Mouse (Mus musculus): Measurements from ENCODE around the gene Fam83e. TPM values are rescaled to one million over a fixed set of nuclear protein-coding genes. Genes with fewer than 3 reads are reported as not detected.

Fam83e gene
- total RNA-seq, 2 experiments from 2014 or later, result 0.12 to 0.21 TPM

DNA sequence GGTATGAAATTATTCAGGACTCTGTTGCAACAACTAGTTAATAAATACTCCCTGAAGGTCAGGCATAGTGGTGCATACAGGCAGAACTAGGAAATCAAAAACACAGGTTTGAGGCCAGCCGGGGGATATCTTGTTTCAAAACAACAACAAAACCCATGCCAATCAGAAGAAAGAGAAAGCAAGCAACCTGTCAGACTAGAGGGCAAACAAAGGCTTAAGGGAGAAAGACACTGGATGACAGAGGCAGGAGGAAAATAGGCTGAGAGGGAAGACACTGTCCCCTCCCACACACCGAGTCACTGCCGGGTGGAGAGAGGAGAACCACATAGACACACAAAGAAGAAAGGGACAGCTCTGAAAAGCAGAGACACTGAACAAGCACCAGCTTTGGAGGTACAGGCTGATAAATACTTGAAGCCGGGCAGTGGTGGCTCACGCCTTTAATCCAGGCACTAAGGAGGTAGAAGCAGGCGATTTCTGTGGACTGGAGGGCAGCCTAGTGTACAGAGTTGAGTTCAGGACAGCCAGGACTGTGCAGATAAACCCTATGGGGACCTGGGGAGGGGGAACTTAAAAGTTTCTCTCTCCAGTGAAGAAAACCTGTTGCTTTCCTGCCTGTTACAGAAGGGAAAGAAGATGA is 7.0 kb upstream of the Fam83e start:
- no peak for DNase-seq (ENCODE audit: extremely low spot score in 1 of 2, low spot score in 1 of 2)

DNA sequence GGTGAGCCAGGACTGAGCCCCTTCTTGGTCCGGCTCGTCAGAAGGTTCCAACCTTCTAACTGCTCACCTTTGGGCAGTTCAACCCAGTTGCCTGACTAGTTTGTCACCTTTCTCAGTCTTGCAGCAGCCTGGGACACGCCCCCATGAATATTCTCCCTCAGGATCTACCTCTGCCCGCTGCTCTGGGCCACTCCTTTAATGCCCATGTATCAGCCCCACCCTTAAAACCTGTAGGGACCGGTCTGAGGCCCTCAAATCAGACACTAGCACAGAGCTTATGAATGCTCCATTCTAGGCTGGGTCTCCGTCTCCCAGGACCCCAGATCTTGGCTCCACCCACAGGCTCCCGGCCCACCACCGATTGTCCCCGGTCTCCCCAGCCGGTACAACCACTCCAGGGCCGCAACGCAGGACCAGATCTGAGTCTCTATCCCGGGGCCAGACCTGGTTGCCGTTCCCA is 6.4 kb upstream of the Fam83e start:
- no peak for DNase-seq (ENCODE audit: extremely low spot score in 1 of 2, low spot score in 1 of 2)

DNA sequence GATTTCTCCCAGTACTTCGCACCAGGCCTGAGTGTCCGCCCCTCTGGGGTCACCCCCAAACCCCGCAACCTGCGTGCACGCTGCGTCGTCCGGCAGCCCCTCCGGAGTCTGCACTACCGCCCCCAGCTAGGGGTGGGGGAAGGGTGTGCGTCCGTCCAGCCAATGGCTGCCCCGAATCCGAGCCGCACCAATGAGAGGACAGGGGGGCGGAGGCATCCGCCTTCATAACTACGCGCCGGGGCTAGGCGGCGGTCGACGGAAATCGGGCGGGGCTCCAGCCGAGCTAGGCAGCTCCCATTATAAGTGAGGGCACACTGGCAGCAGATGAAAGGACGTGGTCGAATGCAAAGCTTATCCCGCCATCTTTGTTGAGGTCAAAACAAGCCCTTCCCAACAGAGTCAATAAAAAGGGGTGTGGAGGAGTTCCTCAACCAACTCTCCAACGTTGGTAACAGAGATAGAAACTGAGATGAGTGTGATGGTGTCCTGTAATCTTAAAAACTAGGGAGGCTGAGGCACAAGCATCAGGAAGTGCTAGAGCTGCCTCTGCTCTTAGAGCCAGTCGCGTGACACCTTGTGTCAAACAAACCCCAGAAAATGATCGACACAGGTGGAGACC is 5.8 kb upstream of the Fam83e start, which contains the start of gene Rpl18:
Gene Rpl18, plus strand, starts transcription at position 368 of the 619 bp plus-strand sequence.
- peak; percentile 91 to 95 for DNase-seq (ENCODE audit: extremely low spot score in 1 of 2, low spot score in 1 of 2)

DNA sequence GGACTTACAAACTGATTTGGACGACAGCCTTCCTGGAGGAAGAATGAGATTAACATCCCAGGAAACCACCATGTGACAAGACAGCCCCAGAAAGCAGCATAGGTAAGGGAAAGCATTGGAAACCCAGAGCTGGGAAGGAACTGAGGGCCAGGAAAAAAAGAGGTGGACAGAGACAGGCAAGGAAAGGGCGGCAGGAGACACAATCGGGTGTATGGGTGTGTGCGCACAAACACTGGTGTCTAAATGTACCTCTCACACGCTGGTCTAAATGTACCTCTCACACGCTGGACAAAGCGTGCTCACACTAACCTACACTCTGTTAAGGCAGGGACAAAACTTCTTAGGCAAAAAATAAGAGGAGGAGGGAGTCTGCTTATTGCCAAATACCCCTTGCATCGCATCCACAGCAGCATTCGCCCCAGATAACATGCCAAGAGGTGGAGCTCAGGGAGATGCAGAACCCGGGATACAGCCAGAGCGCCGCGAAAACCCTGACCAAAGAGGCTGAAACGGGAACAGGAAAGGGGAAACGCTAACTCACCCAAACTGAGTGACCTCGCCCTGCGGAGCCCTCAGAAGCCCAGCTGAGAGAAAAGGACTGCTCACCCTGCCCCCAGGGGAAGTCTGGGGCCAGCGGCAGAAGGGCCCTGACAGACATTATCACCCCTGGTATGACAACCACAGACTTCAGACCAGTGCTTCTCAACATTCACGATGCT is 5.1 kb upstream of the Fam83e start:
- DNase-seq (ENCODE audit: extremely low spot score in 1 of 2, low spot score in 1 of 2), result no peak

DNA sequence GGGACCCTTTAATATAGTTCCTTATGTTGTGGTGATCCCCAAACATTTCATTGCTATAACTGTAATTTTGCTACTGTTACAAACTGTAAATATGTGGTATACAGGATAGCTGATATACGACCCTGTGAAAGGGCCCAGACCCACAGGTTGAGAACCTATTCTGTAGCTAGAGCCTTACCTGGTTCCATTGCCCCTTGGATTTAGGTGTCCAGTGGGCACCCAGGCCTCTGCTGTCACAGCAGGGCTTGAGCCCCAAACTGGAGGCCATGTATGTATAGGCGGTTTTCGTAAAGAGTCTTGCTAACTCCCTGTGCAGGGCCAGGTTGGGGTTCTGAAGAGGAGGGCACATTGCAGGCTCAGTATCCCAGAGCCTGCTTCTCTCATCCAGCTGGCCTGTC is 4.6 kb upstream of the Fam83e start:
- no peak for DNase-seq (ENCODE audit: extremely low spot score in 1 of 2, low spot score in 1 of 2)

DNA sequence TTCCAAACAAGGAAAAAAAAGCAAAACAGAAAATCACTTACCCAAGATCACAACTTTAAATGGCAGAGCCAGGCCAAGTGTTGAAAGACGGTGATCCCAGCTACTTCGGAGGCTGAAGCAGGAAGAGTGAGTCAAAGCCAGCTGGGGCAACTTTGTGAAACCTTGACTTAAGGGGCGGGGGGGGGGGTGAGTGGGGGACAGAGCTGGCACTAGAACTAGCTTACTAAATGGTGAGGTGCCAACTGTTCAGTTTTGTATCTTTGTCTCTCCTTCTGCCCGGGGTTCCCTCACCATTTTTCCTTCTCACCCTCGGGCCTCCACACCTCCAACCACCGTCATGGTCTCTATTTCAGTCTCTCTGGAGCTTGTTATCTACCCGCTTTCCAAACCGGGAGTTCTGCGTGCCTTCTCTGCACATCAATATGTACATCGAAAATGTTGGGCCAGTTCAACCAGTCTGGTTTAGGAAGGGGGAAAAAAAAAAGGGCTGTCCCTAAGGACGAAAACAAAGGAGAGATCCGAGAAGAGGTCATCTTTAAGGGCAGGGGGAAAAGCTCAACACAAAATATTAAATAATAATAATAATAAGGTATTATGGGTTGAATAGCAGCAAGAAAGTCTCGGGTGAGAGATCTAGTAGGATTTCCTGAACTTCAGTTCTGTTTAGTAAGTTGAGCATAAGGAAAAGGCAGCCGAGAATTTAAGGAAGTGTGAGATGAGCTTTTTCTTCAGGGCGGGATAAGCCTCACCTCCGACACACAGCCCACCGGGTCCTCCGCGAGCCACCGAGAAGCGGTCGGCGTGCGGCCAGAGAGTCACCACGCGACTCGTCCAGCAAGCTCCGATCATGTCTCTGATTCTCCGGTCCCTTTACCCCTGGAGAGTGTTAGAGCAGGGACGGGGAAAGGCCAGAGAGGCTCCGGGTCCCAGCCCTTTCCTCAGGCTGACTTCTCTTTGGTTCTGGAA is 3.8 kb upstream of the Fam83e start:
- no peak for DNase-seq (ENCODE audit: extremely low spot score in 1 of 2, low spot score in 1 of 2)

DNA sequence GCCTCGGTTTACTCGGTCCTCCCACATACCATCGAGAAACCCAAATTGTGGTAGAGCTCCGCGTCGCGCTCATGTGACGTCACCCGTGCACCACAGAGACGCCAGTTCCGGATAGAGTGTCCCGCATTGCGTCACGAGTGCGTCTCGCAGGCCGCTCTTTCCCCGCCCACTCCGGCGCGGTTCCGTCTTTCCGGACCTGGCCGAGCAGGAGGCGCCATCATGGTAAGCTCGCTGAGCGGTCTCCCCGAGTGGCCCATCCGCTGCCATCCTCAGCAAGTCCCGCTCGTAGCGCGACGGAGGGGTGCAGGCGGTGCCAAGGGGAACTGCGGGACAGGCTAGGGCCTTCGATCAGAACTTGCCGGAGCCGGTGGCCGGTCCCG is 3.1 kb upstream of the Fam83e start, which contains the start of gene Sphk2:
Gene Sphk2, minus strand, starts transcription at position 85 of the 380 bp plus-strand sequence.
- peak; percentile 98 to 99 for DNase-seq (ENCODE audit: extremely low spot score in 1 of 2, low spot score in 1 of 2)

DNA sequence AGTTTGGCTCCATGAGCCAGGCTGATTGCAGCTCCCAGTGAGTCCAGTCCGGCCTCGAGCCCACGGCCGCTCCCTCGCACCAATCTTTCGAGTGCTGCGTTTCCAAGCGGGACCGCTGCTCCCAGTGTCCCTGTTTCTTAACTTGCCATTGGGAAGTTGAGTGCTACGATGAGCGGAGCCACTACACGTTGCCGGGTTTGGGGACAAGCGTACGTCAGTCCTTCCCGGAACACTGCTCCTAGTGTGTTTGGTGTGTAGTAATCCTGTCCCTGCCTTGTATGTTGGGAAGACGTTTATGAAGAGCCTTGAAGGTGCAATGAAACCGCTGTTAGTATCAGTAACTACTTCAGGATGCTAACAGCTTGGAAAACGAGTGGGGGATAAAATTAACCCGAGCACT is 2.7 kb upstream of the Fam83e start:
- no peak for DNase-seq (ENCODE audit: extremely low spot score in 1 of 2, low spot score in 1 of 2)

DNA sequence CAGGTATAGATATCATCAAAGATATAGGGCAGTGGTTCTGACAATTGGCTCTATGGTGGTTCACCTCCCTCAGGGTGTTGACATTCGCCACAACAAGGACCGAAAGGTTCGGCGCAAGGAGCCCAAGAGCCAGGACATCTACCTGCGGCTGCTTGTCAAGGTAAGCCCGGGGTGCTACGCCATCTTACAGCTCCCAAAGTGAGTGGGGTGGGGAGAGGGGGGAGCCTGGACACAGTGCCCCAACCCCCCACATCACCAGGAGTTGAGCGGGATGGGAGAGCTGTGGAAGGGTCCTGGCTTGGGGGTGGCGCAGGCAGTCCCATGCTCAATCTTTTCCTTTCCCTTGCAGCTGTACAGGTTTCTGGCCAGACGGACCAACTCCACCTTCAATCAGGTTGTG is 1.8 kb upstream of the Fam83e start:
- DNase-seq (ENCODE audit: extremely low spot score in 1 of 2, low spot score in 1 of 2), result no peak

DNA sequence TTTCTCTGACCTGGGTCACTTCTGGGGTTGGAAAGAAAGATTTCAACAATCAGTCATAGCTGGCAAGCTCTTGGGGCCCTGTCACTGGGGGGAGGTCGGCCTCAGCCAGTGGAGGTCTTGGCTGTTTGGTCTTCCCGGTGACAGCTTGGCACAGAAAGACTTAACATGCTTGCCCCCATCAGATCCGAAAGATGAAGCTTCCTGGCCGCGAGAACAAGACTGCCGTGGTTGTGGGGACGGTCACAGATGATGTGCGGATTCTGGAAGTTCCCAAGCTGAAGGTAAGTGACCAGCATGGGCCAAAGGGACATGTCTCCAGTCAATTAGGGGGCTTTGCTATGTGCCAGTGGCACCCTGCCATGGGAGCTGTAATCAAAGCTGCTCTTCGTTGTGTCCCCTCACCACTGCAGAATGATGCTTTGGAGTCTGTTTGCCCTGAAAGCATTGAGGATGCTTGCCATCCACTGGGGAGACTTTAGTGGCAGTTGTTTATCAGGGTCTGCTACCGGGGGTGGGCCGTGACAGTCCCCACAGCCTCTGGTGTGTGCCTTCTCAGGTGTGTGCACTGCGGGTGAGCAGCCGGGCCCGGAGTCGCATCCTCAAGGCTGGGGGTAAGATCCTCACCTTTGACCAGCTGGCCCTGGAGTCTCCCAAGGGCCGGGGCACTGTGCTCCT is 1.1 kb upstream of the Fam83e start:
- DNase-seq (ENCODE audit: extremely low spot score in 1 of 2, low spot score in 1 of 2), result no peak

DNA sequence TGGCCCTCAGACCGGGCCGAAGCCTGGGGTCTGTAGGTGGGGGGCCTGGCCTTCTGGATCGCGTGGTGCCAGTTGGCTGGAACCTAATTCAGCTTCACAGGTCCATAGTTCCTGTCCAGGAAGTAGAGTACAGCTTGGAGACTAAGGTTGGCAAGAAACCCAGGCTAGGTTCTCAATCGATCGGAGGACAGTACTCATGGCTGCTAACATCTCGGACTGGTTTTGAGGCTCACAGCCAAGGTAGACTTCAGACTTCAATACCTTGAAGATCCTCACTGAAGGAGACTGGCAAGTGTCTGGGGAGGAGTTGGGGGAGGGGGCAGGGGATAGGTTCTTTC is 191 bp downstream of the Fam83e start:
- peak in 1 of 2 experiments; percentile 8 for DNase-seq (ENCODE audit: extremely low spot score in 1 of 2, low spot score in 1 of 2)

DNA sequence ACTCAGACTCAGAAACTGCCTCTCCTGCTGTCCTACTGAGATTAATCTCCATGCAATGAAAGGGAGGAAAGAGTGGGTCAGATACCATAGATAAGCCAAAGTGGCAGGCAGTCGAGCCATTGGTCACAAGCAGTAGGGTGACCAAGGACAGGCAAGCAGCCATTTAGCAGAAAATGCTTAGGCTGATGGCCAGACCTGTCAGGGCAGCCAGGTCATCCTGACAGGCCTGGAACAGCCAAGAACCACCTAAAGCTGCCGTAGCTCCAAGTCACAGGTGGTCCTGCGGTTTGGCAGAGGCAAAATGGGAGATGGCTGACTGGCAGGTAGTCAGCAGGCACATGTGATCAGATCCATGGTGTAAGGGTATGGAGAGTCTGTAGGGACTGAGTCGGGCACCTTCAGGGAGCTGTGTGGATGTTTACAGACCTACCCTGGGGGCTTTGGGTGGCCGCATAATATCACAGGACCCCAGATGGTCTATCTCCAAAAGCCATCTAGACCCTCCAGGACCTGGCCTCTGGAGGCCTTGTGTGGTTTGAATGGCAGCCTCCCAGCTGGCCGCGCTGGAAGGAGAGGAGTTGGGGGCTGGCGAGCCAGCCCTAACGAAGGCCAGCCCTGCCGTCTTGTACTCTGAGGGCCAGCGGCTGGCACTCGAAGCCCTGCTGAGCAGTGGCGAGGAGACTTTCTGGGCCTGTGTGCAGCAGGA is 783 bp downstream of the Fam83e start:
- DNase-seq (ENCODE audit: extremely low spot score in 1 of 2, low spot score in 1 of 2), result no peak

DNA sequence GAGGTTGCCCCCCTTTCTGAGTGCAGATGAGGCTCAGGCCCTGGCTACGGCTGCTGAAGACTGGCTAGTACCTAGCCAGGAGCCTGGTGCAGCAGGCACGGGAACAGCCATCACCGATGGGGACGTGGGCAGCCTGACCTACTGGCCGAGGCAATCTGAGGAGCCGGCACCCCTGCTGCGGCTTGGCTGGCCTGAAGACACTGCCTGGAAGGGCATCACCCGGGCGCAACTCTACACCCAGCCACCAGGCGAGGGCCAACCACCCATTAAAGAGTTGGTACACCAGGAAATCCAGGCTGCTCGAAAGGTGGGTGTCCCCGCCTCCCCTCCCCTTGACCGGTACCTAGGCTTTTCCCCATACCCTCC is 1.3 kb downstream of the Fam83e start:
- DNase-seq (ENCODE audit: extremely low spot score in 1 of 2, low spot score in 1 of 2), result no peak

DNA sequence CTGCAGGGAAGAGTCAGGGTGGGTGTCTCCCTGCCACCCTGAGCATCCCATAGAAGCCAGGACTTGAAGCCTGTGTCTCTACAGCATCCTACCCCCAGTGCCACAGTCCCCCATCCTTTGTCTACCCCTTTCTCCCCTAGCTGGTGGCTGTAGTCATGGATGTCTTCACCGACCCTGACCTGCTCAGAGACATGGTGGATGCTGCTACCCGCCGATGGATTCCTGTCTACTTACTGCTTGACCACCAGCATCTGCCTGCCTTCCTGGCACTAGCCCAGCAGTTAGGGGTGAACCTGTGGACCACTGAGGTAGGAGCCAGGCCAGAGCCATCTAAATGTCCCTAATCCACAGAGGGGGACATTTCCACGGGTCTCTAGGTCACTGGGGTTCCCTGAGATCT is 2.3 kb downstream of the Fam83e start:
- no peak for DNase-seq (ENCODE audit: extremely low spot score in 1 of 2, low spot score in 1 of 2)

DNA sequence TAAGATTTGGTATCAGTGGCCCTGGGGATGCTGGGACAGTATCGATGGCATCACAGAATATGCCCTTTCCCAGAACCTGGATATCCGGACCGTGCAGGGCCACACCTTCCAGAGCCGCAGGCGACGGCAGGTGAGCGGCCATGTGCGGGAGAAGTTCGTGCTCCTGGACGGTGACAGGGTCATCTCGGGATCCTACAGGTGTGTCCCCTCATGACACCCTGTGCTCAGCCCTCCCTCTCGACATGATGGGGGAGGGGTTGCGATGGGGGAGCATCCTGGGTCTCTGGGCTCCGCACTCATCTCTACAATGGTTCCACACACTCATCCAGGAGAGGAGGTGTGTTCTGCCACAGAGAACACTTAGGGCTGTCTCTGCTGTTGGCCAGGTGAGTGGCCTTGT is 2.8 kb downstream of the Fam83e start:
- DNase-seq (ENCODE audit: extremely low spot score in 1 of 2, low spot score in 1 of 2), result no peak

DNA sequence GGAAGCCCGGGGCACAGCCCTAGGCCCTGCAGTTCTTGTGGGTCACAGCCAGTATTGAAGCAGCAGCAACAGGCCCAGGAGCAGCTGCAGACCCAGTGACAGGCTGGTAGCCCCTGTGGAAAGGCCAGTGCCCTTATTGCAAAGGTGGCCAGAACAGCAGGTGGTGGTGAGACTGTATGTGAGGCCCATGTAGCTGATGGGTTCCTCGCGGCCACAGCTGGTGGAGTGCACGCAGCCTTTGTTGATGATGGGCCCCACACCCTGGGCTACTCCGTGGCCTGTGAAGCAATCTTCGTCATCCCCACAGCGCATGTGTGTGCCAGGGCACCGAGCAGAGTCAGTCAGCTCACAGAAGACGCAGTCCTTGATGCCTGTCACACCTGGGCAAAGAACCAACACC is 4.1 kb downstream of the Fam83e start:
- DNase-seq (ENCODE audit: extremely low spot score in 1 of 2, low spot score in 1 of 2), result no peak

DNA sequence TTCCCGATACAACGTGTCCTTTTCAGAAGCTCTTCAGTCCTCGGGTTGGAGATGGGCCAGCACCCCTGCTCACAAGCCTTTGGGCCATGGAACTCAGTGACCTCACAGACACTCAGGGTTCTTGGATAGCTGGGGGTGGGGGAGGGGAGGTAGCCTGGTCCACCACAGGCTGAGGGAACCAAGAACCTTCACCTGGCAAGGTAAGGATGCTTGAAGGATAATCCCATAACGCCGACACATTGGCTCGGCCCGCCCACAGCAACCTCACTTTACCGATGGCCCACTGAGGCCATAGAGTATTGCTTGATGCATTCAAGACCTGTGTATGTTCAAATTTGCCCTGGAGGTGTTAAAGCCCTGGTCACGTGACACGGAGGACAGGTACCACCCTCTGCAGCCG is 4.7 kb downstream of the Fam83e start, which contains the start of gene Spaca4:
Gene Spaca4, minus strand, starts transcription at position 101 of the 400 bp plus-strand sequence.
- no peak for DNase-seq (ENCODE audit: extremely low spot score in 1 of 2, low spot score in 1 of 2)

DNA sequence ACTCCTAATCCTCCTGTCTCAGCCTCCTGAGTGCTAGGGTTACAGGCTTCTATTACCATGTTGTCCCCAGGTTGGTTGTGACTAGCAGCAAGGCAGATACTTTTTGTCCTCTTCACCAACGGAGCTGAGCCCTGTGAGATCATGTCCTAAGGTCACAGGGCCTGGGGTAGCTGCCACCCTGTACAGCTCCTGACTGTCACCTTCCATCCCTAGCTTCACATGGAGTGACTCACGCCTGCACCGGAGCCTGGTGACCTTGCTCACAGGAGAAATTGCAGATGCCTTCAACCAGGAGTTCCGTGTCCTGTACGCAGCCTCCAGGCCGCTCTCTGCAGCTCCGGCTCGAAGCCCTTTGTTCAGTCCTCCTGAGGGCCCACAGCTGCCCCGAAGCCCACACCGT is 5.4 kb downstream of the Fam83e start:
- DNase-seq (ENCODE audit: extremely low spot score in 1 of 2, low spot score in 1 of 2), result no peak

DNA sequence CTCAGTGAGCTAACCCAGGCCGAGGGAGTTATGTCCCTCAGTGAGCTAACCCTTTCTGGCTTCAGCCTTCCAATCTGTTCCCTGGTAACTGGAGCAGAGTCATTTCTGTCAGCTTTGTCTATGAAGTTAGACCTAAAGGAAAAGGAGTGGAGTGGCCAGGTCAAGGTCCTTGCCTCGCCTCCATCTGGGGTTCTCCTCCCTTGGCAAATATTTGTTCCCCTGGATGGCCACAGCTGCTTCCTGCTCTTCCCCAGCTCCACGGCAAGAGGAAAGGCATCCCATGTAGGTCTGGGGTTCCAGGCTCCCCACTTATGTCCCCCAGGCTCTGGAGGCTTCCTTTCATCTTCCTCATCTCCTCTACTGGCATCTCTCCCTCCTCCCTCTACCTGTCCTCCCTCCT is 6.6 kb downstream of the Fam83e start:
- DNase-seq (ENCODE audit: extremely low spot score in 1 of 2, low spot score in 1 of 2), result no peak
